Mouse (Mus musculus) urinary bladder, postnatal 36 days (tissue): ENCODE data around the gene Pacsin1.

Experiments
- DNase-seq, 2 experiments: peaks; one replicate each; pipeline ENCODE4 v3.0.0; 2022; ENCODE audit warnings: low spot score in 2 of 2, mixed read lengths in 1 of 2

Pacsin1 gene

GRCm38 (mm10) chr17:27655089-27656010 lies at the start of gene Pacsin1:
TSS of gene Pacsin1 (plus strand) at chr17:27655509.
- no peak for DNase-seq

GRCm38 (mm10) chr17:27609576-27609975 lies 45.7 kb upstream of the Pacsin1 start:
- no peak for DNase-seq

GRCm38 (mm10) chr17:27610679-27611518 lies 44.4 kb upstream of the Pacsin1 start:
- no peak for DNase-seq

- DNase-seq = no peak
These were observed 43.8 kb upstream of the Pacsin1 start for GRCm38 (mm10) chr17:27611519-27611884.

GRCm38 (mm10) chr17:27611994-27612393 lies 43.3 kb upstream of the Pacsin1 start:
- DNase-seq = no peak

- DNase-seq = no peak
These were observed 42.3 kb upstream of the Pacsin1 start for GRCm38 (mm10) chr17:27613016-27613415.

DNA sequence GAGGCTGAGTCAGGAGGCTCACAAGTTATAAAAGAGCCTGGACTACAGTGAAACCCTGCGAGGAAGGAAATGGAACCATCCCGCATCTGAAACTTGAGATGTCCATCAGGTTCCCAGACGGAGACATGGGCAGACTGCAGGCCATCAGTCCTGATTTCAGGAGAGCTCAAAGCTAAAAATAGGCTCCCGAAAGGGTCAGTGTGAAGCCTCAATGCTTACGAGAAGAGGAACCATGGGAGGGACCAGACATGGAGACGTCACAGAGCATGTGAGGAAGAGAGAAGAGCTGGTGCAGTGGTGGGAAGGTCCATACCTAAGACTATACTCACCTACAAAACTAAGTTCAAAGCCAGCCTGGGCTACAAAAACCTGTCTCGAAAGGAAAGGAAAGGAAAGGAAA lies 39.9 kb upstream of the Pacsin1 start:
- DNase-seq = no peak

- no peak for DNase-seq
These were observed 34.1 kb upstream of the Pacsin1 start for GRCm38 (mm10) chr17:27621161-27621560.

DNA sequence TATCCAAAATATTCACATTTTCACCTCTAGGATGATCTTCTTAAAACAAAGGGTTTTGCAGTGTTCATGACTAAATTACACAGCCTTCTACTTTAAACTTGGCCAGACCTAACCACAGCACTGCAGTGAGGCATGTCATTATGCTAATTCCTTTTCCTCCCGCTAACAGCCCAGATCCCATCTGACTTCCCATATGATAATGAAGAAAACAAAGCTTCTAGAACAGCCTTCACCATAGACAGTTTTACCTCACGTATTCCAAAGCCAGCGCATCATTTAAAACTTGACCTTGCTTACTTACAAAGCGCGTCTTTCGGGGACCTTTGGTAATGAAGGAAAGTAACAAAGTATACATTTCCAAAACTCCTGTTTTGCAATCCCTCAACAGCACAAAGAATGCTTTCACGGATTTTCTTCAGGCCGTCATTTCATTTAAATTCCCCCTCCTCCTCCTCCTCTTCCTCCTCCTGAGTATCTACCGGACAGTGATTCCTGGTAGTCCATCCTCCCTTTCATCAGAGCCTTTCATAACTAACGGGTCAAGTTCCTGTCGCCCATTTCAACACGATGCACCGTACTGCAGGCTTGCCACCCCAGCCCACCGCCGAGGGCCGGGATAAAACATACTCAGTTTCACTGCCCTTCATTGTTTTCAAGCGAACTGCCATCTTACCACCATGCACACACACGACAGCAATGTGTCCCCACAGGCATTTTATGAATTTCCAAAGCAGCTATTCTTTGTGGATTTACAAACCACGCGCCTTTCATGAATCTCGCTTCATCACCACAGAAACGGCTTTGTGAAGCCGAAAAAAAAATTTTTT lies 33.4 kb upstream of the Pacsin1 start:
- no peak for DNase-seq

GRCm38 (mm10) chr17:27622611-27623359 lies 32.5 kb upstream of the Pacsin1 start:
- peak; percentile 24 to 25 for DNase-seq

- peak; percentile 83 to 86 for DNase-seq
These were observed 31.7 kb upstream of the Pacsin1 start, which contains the start of gene Nudt3 for GRCm38 (mm10) chr17:27623360-27624326. TSS of gene Nudt3 (minus strand) at chr17:27623495.

DNA sequence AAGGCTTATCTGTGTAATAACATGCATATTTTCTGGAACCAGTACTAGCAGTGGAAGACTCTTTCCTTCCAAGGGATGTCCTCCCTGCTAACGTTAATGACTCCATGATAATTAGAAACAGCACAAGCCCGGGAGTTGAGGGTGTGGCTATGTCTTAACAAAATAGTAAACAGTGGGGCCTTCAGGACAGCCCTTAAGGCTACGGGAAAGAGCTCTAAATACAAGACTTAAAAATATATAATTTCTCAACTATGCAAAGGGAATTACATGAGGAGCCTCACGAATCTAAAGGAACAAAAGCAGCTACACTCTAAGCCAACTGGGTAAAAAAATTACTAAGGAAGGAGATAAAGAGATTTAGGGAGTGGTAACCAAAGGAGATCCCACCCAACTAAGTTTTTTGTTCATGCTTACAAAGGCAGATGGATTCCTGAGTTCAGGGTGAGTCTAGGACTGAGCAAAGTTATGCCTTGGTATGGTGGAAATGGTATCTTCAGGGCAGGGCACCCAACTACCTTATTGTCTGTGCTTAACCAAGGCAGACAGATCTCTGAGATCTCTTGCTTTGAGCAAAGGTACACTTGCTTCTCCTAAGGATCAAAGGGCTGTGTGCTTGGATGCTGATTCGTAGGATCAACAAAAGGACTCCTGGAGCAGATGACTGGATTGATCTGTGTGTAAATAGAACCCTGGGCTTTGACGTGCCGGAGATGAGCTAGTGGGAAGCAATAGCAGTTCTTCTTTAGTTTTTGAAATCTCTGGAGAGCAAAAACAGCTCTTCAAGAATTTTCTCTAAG lies 29.7 kb upstream of the Pacsin1 start:
- no peak for DNase-seq

DNA sequence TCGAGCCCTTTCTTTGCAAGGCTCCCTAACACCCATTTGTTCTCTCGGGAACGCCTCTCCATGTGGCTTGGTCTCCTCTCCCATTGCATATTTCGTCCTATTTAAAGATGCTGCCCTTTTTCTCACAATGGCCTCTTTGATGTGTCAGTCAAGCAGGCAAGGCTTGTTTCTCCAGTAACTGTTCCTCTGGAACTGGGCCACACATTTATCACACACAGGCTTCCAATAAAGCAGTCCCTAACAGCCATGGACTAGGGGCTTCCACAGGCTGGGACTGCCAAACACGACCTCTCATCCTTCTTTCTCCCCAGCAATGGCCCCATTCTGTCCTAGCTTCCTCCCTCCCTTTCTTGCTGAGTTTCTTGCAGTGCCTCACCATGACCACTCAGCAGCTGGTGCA lies 28.6 kb upstream of the Pacsin1 start:
- no peak for DNase-seq

- DNase-seq = no peak
These were observed 27.9 kb upstream of the Pacsin1 start for GRCm38 (mm10) chr17:27627451-27627850.

DNA sequence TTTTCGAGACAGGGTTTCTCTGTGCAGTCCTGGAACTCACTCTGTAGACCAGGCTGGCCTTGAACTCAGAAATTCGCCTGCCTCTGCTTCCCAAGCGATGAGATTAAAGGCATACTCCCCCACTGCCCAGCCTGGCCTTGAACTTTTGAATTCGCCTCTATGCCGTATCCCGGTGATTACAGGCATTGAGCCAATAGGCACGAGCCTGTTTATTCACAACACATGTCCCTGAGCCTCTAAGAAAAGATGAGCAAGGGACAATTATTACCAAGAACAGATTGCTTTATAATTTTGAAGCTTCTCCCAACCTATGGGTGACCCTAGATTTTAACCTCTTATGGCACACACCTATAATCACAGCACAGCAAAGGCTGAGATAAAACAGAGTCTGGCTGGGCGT lies 26.9 kb upstream of the Pacsin1 start:
- DNase-seq = no peak

- peak; percentile 61 to 82 for DNase-seq
These were observed 25.9 kb upstream of the Pacsin1 start for GRCm38 (mm10) chr17:27629249-27630020.

DNA sequence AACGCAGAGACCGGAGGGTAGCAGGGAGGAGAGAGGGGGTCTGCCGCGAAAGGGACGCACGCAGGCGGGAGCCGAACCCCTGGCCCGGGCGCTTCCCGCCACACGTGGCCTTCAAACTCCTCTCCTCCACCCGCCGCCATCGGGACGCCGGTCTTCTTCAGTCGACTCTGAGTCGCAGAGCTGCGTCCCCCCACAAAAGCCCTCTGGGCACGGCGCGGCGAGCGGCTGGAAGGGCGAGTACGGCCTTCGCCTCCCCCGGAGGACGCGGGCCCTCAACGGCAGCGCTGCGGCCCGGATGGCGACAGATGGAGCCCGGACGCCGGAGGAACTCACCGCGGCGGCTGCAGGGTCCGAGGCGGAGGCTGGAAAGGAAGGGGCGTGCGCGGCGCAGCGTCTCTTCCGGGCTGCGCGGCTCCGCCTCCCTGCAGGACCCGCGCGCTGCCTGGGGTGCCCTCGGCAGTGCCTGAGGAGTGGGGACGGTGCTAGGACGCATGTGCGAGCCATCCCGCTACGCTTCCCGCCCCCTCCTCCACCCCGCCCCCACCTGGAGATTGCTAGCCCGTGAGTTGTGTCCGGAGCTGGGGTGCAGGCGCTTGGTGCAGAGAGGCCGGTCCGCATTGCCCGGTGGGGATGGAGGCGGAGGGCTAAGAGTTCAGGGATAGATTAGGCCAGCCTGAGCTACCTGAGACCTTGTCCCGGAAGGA lies 20.3 kb upstream of the Pacsin1 start, which contains the start of gene RPS10-NUDT3:
TSS of gene RPS10-NUDT3 (minus strand) at position 352 of the 704 bp plus-strand sequence.
- DNase-seq = peak; percentile 81 to 86
